Mouse (Mus musculus): ENCODE data around the gene Ube2g2. TPM values are rescaled to one million over a fixed set of nuclear protein-coding genes. Genes with fewer than 3 reads are reported as not detected.

Ube2g2 gene
- total RNA-seq, 2 experiments from 2014 or later = 81.7 to 84.9 TPM

DNA sequence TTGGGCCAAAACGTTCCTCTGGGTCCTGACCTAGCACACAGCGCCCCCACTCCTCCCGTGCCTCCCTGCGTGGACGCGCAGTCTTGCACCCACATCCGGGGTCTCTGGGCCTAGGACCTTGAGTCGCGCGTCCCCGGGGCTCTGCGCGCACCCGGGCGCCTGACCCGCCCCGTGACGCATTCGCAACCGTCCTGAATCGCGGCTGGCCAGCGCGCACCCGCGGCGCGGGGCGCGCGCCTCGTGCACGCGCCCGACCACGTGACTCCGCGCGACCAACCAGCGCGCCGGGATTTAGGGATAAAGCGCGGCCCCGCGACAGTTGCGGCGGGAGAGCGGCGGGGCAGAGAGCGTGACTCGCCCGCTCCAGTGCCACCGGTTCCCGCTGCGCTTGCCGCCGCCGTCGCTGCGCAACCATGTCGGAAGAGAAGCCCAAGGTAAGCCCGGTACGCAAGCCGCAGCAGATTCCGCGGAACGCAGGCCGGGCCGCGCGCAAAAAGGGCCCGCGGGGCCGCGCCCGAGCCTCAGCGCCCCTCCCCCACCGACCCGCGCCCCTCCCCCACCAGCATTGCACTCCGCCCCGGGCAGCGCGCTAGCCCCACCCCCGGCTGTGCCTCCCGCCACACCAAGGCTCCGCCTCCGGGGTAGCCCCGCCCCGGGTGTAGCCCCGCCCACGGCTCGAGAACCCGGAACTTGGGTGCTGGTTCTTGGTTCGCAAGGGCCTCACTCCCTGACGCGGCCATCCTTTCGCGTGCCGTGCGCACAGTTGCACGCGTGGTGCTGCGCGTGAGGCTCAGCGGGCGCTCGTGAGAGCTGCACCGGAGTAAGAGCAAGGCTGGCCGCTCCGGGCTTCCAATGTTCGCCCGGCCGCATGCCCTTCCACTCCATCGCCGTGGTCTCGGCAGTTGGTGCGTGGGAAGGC, 15.9 kb upstream of the Ube2g2 start, which contains the start of the genes Sumo3 and Gm49325:
Sumo3 (plus strand) TSS at position 190 of the 919 bp plus-strand sequence.
Gm49325 (plus strand) TSS at position 290 of the 919 bp plus-strand sequence.
- DNase-seq = peak; percentile 98

DNA sequence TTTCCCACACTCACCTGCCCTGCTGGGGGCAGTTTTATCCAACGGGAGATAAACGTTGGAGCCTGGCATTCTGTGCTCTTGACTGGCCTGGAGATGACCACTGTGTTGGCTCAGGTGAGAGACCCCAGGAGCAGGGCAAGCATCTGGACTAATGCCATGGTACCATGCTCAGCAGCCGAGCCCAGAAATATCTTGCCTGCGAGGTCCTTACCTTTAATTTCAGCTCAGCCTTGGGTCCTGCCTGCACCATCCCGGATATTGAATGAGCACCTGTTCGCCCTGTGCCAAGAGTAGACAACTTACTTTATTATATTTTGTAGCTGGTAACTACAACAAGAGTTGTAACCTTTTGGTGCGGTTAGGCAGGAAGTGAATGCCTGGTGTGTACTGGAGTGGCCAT, 15.2 kb upstream of the Ube2g2 start:
- DNase-seq = no peak

DNA sequence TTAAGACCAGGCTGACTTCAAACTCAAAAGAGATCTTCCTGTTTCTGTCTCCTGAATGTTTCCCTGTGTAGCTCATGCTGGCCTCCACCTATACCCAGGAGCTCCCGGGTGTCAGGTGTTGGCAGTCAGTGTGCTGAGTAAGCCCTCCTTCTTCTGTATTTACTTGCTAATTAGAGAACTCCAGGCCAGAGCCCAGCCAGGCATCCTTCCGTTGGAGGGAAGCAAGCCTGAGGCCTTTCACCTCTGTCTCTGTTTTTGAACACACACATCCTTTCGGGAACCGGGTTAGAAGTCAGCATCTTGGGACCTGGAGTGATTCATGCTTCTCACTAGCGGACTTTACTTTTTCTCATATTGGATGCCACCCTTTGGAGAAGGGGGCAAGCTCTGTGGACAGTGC, 14.6 kb upstream of the Ube2g2 start:
- DNase-seq = no peak

DNA sequence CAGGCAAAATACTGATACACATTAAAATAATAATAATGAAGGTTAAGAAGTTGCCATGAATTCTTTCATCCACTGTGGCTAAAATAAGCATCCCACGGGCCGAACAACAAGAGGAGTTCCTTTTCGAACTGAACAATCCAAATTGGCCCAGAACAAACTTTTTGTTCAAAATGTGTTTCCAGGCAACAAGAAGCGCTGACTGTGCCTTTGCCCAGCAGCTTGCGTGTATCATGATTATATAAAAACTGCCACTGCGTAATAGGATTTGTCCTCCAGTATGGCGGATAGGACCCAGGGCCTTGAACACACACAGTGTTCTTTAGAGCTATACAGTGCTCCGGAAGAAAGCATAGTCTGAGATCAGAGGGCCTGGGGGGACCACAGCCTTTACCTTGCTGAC, 13.5 kb upstream of the Ube2g2 start:
- no peak for DNase-seq

DNA sequence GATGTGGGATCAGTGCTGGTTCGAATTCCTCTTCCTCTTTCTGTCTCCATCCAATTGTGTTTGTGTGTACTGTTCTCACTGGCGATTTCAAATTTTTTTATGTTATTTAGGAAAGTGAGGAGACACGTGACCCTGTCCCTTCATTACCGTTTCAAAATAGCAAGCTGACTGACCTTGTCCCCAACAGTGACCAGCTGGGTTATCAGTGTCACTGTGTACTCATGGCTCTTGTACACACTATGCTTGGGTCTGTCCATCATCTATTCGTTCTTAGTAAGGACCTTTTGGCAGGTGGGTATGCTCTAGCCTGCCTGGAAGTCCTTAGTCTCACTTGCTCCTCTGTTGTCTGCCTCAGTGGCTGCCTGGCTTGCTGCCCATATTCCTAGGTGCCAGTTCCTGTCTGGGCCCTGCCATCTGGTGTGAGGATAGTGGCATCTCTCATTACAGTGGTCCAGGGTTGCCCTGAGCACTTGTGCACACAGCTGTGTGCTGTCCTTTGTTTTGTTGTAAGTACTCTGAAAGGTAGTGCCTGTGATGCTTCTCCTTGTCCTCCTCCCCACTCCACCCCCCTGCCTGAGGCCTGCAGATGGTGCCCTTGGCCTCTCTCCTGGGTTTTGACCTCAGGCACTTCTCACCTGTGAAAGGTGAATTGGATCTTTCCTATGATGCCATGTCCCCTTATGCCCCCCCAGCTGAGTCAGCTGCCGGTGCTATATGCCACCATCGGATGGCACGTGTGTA, 11.7 kb upstream of the Ube2g2 start:
- no peak for DNase-seq

DNA sequence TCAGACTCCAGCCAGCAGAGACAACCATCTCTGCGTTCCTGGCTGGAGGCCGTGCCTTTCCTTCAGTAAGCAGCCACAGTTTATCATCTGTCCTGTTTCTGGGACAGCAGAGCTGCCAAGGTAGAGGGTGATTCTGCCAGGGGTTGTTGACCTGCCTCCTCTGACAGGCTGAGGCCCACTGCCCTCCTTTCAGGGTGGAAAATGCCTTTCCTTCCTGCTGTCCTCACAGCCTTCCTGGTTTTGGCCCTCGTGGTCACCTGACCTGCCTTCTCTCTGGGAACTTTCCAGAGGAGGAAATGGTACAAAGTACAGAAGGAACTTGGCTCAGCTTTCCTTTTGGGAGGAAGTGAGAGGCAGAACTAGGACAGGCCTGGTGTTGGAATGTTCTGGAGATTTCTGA, 8.7 kb upstream of the Ube2g2 start:
- DNase-seq = peak; percentile 68

DNA sequence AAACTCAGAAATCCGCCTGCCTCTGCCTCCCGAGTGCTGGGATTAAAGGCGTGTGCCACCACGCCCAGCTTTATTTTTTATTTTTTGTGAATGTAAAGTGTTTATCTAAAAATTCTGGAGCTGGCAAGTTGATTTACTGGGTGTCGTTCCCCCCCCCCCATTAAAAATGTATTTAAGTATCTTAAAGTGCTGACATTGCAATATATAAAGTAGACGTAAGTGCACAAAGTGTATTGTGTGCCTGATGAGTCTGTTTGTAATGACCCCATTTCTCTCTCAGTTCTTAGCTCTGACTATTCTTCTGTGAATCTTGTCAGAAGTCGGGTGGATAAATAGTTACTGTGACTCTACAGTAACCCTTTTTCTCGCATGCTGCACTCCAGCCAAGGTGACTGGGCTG, 6.4 kb upstream of the Ube2g2 start:
- DNase-seq = no peak

DNA sequence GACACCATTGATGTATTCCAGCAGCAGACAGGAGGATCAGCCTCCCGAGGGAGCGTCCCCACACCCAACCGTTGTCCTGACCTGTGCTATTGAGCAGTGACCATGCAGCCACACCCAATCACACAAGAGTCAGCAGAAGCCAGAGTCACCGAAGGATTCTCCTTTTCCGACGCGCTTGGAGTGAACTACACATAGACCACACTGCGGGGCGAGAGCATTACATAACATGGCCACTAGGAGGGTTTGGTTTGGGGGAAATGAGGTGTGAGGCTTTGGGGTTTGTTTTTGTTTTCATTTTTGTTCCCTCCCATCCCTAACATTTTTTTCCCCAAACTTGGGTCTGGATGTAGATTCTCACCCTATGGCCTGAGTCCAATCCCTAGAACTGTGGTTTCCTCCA, 5.9 kb upstream of the Ube2g2 start:
- DNase-seq = no peak

DNA sequence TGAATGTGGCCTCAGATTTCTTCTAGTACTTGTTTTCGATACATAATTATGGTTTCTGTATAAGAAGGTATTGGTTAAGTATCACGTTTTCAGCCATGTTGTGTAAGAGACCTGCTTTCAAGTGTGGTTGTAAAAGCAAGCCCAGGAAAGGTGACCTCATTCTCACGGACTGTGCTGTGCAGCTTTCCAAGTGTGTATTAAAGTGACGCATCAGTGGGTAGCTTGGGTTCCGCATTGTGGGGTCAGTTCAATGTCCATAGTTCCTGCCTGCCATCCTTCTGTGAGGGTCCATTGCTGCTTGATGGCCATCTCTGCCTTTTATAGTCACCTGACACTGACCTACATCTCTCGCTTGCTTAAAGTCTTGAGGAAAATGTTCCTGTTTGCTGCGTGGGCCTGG, 5.1 kb upstream of the Ube2g2 start:
- no peak for DNase-seq

DNA sequence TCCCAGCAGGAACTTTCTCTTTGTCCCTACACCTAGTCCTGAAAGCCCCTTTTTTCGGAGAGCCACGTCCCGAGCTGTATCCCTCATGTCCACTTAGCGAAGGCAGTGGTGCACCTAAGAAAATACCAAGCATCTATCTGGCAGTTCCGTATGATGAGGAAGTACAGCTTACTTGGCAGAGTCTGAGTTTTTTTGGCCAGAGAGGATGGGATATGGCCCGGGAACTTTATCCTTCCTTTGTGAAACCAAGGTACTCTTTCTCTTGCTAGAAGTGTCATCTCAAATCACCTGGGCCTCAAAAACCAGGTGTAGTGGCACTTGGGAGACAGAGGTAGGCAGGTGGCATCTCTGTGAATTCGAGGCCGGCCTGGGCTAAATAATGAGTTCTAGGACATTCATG, 529 bp upstream of the Ube2g2 start:
- no peak for DNase-seq

DNA sequence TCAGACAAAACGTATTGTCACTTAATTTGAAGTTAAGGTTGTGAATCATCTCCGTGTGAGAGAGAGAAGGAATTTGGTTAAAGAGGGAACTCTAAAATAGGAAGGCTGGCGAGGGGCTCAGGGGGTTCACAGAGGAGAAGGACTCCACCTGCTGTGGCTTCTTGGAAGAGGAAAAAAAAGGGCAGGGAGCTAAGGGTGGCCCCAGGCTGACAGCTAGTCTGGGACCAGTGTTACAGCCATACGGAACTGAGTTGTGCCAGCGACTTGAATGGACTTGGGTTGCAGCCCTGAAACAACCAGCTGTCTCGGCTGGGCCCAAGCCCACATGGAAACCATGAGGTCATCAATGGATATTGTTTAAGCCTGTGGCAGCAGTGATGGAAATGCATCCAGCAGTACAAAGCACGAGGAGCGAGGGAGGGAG, 1.0 kb downstream of the Ube2g2 start:
- DNase-seq = peak; percentile 81

DNA sequence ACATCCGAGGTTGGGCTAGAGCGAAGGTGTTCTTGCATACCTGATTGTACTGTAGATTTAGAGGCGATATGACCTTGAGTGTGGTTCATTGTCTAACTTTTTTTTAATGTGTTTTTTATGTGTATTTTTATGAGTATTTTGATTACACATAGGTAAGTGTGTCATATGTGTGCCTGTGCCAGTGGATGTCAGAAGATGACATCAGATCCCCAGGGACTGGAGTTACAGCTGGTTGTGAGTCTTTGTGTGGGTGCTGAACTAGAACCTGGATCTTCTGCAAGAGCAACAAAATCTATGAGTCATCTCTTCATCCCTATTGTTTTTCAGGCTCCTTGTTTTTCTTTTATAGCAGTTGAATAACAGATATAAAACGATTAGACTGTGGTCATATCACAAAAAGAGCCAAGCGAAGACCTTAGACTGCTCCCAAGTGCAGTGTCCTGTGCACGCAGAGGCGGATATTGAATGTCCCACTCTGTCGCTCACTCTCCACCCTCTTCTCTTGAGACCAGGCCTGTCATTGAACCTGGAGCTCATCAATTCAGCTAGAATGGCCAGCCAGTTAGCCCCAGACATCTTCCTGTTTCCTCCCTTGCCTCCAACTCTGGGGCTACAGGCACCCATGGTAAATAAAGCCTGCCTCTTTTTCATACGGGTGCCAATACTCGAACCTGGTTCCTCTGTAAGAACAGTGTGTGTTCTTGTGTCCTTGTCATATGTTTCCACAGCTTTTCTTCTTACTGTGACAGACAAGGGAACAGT, 1.7 kb downstream of the Ube2g2 start:
- no peak for DNase-seq

DNA sequence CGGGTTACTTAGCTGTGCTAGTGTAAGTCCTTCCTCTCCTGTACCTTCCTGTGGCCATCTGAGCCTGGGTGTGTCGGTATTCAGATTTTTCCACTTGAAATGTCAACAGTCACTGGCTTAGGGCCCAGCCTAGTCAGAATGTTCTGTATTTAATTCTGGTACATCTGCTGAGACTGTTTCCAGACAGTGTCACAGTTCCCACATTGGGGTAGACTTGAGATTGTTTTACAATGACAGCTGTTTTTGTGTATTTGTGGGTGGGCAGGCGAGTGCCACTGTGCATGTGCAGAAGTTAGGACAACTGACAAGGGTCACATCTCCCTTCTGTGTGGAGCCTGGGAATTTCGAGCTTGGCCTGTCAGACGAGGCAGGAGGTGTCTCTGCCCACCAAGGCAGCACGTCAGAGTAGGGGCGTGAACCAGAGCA, 2.5 kb downstream of the Ube2g2 start:
- peak; percentile 73 for DNase-seq

DNA sequence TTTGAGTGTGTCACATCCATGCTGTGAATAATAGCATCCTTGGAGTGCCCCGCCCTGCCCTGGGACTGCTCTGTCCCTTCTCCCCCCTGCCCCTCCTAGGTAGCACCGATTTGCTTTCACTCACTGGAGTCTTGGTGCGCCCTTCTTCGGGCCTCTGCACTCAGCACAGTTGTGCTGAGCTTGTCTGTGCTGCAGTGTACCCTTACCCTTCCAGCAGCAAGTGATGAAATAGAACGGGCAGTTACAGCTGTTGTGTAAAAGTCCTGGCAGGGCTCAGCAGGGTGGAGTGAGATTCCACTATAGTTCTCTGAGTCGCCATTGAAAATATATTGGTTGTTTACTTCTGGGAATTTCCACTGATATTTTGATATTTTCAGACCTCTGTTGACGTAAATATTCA, 4.0 kb downstream of the Ube2g2 start:
- peak; percentile 50 for DNase-seq

DNA sequence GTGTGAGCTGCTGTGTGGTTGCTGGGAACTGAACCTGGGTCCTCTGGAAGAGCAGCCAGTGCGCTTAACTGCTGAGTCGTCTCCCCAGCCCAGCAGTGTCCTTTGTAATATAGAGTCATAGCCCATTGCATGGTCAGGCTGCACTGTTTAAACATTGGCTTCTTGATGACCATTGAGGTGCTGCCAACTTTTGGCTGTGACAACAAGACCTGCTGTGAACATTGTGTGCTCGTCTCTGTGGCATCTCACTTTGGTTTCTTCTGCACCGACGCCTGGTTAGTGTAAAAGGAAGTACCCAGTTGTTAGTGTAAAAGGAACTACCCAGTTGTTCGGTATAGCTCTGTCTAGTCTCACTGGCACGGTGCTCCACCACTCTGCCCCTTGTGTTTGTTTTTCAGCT, 4.5 kb downstream of the Ube2g2 start:
- DNase-seq = no peak

DNA sequence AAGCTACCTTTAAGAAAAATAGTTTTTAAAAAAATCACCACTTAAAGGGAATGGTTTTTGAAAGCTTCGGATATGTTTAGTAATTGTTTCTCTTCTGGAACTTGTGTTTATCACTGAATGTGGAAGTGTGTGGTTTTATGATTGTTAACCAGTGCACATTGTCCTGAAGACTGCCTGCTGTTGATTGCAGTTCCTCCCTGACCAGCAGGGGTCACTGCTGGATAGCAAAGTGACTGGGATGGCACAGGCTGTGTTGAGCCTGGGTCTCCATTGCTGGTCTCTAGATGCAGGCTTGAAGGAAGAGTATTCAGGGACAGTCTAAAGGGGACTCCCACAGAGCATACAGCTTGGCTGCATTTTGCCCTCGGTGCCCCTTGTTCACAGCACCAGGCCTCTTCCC, 5.4 kb downstream of the Ube2g2 start:
- DNase-seq = peak; percentile 73

DNA sequence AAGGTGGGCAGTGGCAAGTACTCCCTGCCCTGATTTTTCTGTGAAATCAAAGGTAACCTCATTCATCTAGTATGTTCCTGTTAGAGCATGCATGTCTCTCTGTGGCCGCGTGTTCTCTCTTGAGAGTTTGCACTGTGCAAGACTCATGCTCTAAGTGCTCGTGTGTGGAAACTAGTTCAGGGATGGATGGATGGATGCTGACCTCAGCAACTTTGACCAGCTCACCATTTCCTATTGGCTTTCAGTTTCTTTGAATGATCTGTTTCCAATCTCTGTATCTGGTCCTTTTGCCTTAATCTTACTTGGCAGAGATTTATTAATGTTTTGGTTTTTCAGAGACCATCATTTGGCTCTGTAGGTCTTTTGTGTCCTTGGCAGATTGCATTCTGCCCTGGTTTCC, 7.1 kb downstream of the Ube2g2 start:
- DNase-seq = no peak

DNA sequence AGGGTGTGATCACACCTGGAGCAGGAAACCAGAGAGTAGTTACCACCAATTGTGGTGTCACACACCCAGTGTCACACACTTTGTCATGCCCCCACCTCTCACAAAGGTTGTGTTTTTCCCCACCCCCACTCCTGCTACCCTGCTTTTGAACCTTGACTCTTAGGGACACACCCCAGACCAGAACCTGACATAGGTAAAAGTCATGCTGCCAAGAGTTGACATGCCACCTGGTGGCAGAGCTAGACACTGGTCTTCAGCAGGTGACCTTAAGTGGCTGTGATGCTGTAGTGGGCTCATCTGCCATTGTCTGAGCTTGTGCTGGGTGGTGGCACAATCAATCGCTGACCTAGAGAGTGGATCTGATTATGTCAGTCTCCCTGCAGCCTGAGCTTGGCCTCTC, 7.9 kb downstream of the Ube2g2 start:
- no peak for DNase-seq

DNA sequence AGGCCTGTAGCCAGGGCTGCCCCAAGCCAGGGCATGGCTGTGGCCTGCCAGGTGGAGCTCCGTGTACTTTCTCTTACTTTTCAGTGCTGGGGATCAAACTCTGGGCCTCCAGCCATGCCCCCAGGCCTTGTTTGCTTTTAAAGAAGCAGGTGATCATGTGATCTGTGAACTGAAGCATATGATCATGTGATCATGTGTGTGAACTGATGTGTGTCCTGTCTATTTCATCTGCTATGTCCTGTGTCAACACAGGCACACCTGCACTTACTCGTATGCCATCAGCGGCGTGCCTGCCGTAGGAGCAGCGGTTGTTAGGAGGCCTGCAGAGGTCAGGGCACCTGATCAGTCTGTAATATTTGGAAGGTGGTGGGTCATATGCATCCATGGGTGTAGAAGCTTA, 11.9 kb downstream of the Ube2g2 start:
- DNase-seq = no peak

DNA sequence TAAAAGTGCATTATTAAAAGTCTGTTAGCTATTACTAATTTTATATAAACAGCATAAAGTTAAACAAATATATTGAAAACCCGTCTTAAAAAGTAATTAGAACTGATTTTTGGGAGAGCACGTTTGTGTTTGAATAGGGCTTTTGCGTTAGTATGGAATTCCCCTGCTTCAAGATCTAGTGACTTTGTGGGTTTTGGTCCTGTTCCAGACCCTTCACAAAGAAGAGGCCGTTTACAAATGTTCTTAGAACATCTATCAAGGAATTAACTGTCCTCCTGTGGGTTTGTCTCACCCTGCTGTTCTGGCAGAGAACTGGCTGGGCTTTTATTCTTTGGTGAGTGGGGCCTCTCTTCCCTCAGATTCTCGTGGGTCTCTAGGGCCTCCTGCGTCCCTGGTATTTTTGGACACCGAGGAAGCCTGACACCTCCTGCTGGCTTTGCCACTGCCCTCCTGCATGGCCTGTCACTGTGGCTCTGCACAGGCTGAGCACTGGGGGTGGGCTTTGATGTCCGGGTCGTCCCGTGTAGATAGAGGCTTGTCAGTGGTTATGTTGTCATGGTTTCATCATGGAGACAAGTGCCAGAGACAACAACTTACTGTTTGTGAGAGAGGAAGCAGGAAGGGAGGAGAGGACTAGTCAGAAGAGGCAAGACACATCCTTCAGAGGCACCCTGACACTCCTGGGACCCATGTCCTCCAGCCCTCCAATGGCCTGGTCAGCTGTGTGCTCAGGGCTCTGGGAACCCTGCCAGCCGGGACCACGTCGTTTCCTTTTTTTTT, 12.6 kb downstream of the Ube2g2 start:
- no peak for DNase-seq

DNA sequence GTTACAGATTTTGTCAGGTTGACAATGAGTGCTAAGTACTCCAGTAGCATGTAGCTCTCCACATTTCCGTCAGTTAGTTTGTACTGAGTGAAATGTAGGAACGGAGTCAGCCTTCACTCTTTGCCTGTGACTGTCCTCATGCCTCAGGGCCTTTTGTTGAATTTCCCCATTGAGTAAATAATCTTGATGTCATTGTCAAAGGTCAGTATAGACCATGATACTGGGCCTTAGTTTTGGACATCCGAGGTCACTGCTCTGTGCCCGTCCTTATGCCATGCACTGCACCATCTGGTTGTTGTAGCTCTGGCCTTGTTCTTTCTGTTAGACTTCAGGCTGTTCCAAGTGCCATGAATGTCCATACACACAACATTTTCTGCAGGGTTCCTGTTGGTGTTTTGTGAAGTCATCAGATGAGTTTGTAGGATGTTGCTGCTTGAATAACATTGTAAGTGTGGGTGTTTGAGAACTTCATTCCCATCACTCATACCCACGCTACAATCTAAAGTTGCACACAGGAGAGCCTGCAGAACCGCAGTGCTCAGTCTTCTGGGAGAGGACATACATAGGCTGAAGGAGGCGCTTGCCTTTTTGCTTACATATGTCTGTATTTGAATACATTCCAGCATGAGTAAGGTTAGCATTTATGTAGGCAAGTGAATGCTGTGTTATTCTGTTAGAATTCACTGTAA, 14.3 kb downstream of the Ube2g2 start:
- no peak for DNase-seq
